In genomic region chr17:71159152-71159567, GRCm38 (mm10) we compare ENCODE assay signal across 10 mouse cellular contexts. TPM values are rescaled to one million over a fixed set of nuclear protein-coding genes. Genes with fewer than 3 reads are reported as not detected.
DNase-seq lines count a peak whose midpoint lies in the region; ATAC-seq and TF ChIP-seq lines count a peak whose summit lies in the region.
"Had no signal": no experiment of that assay in that cellular context is flagged by ENCODE, and none has a peak within 500 bp of the region (broad histone marks: within the 10 kb centered on the region; RNA-seq: fewer than 3 reads in every experiment).

No protein-coding gene starts in this region.

- H3K9ac ChIP-seq in intestine, embryonic 14.5 days (ENCODE audit: low read length) = no peak overlapping the region
- no peak overlapping the region for H3K9ac ChIP-seq in intestine, embryonic 16.5 days (ENCODE audit: low read depth, low read length)
- no peak overlapping the region for H3K9ac ChIP-seq in forebrain, embryonic 11.5 days (ENCODE audit: low read length)
- no peak overlapping the region for H3K9ac ChIP-seq in neural tube, embryonic 15.5 days (replicated peaks)
- H3K9ac ChIP-seq: neural tube, embryonic 13.5 days had no signal

- no peak overlapping the region for H3K4me2 ChIP-seq in intestine, embryonic 14.5 days (ENCODE audit: low read length)
- H3K4me2 ChIP-seq in intestine, embryonic 16.5 days (ENCODE audit: low read depth, low read length) = no peak overlapping the region
- no peak overlapping the region for H3K4me2 ChIP-seq in forebrain, embryonic 11.5 days (ENCODE audit: low read depth, low read length, severe bottlenecking)
- no peak overlapping the region for H3K4me2 ChIP-seq in neural tube, embryonic 15.5 days
- H3K4me2 ChIP-seq: neural tube, embryonic 13.5 days had no signal

- no peaks in the 10 kb centered on the region for H3K9me3 ChIP-seq in intestine, embryonic 14.5 days (ENCODE audit: control insufficient read depth, low read length)
- H3K9me3 ChIP-seq in intestine, embryonic 16.5 days (ENCODE audit: control insufficient read depth, low read length) = no peaks in the 10 kb centered on the region
- H3K9me3 ChIP-seq in forebrain, embryonic 11.5 days (ENCODE audit: control insufficient read depth, low read length) = no peaks in the 10 kb centered on the region
- no peaks in the 10 kb centered on the region for H3K9me3 ChIP-seq in neural tube, embryonic 15.5 days (replicated peaks)
- H3K9me3 ChIP-seq: neural tube, embryonic 13.5 days had no signal

- no peaks in the 10 kb centered on the region for H3K36me3 ChIP-seq in intestine, embryonic 14.5 days (ENCODE audit: control insufficient read depth, insufficient read depth, low read length)
- H3K36me3 ChIP-seq in intestine, embryonic 16.5 days (ENCODE audit: control insufficient read depth, insufficient read depth, low read length) = no peaks in the 10 kb centered on the region
- H3K36me3 ChIP-seq in forebrain, embryonic 11.5 days (ENCODE audit: control insufficient read depth, insufficient read depth, low read length) = no peaks in the 10 kb centered on the region
- no peaks in the 10 kb centered on the region for H3K36me3 ChIP-seq in neural tube, embryonic 15.5 days
- H3K36me3 ChIP-seq: neural tube, embryonic 13.5 days had no signal

- ATAC-seq in intestine, embryonic 14.5 days (replicated peaks; ENCODE audit: low FRiP score, low TSS enrichment, low read depth) = peak; percentile 47; the same call in 1 of the 2 replicates
- ATAC-seq in intestine, embryonic 16.5 days = no peak
- peak; percentile 51 for ATAC-seq in Patski
- ATAC-seq in forebrain, embryonic 11.5 days (replicated peaks; ENCODE audit: low FRiP score) = peak; percentile 27; the same call in 1 of the 2 replicates
- no peak for ATAC-seq in neural tube, embryonic 15.5 days (ENCODE audit: low FRiP score)
- no peak for ATAC-seq in activated CD4-positive, CD25-positive, alpha-beta regulatory T cell, adult 4 months
- ATAC-seq: CD4-positive, CD25-positive, alpha-beta regulatory T cell, adult 4 months had no signal

- no peaks in the 10 kb centered on the region for H3K27me3 ChIP-seq in intestine, embryonic 14.5 days (replicated peaks; ENCODE audit: control insufficient read depth, insufficient read depth, low read length)
- H3K27me3 ChIP-seq in intestine, embryonic 16.5 days (replicated peaks; ENCODE audit: control insufficient read depth, insufficient read depth, low read length) = no peaks in the 10 kb centered on the region
- H3K27me3 ChIP-seq in Patski = no peaks in the 10 kb centered on the region
- no peaks in the 10 kb centered on the region for H3K27me3 ChIP-seq in forebrain, embryonic 11.5 days (ENCODE audit: control insufficient read depth, insufficient read depth, low read length)
- H3K27me3 ChIP-seq in neural tube, embryonic 15.5 days (replicated peaks) = no peaks in the 10 kb centered on the region
- H3K27me3 ChIP-seq: neural tube, embryonic 13.5 days had no signal

- DNase-seq in intestine, embryonic 14.5 days (ENCODE audit: low spot score) = no peak
- DNase-seq in Patski (ENCODE audit: low read depth, low spot score) = no peak
- peak; percentile 65 for DNase-seq in forebrain, embryonic 11.5 days (ENCODE audit: low spot score)
- peak; percentile 82 to 91 for DNase-seq in kidney, postnatal 25 days
- no peak for DNase-seq in thymus, postnatal 25 days

- H3K27ac ChIP-seq in intestine, embryonic 14.5 days (ENCODE audit: low read depth) = peak overlapping the region; percentile 6; the same call in 1 of the 2 replicates
- H3K27ac ChIP-seq in intestine, embryonic 16.5 days (ENCODE audit: low read length) = no peak overlapping the region; the same call in 1 of the 2 replicates
- H3K27ac ChIP-seq in forebrain, embryonic 11.5 days (ENCODE audit: low read depth, low read length) = no peak overlapping the region; the same call in 1 of the 2 replicates
- H3K27ac ChIP-seq in neural tube, embryonic 15.5 days (replicated peaks) = no peak overlapping the region
- H3K27ac ChIP-seq: neural tube, embryonic 13.5 days had no signal

- CTCF ChIA-PET in Patski (lab: Charles Lee) = no interaction called here

- in situ Hi-C loops in Patski (cut with MboI; ENCODE audit: low pct_unique_long_range_greater_than_20kb) = no loop called here

- 9% methylated on average over 4 of the region's 4 CpGs for WGBS in intestine, embryonic 14.5 days
- 11% methylated on average over 4 of the region's 4 CpGs for WGBS in intestine, embryonic 16.5 days
- 5% methylated on average over 4 of the region's 4 CpGs for WGBS in forebrain, embryonic 11.5 days
- WGBS in neural tube, embryonic 15.5 days = 33% methylated on average over 4 of the region's 4 CpGs

- H3K4me3 ChIP-seq in intestine, embryonic 14.5 days (ENCODE audit: low read depth, low read length) = no peak overlapping the region
- H3K4me3 ChIP-seq in intestine, embryonic 16.5 days (ENCODE audit: low read length) = no peak overlapping the region
- no peak overlapping the region for H3K4me3 ChIP-seq in forebrain, embryonic 11.5 days (ENCODE audit: low read depth, low read length)
- H3K4me3 ChIP-seq in neural tube, embryonic 15.5 days (replicated peaks) = no peak overlapping the region
- H3K4me3 ChIP-seq: neural tube, embryonic 13.5 days had no signal

- peaks cover 11% of the 10 kb centered on the region for H3K4me1 ChIP-seq in intestine, embryonic 14.5 days (replicated peaks; ENCODE audit: control insufficient read depth, insufficient read depth, low read length)
- peaks cover 14% of the 10 kb centered on the region; the same call in 1 of the 2 replicates for H3K4me1 ChIP-seq in intestine, embryonic 16.5 days (ENCODE audit: control insufficient read depth, insufficient read depth, low read length)
- peaks cover 6% of the 10 kb centered on the region; the same call in 1 of the 2 replicates for H3K4me1 ChIP-seq in forebrain, embryonic 11.5 days (replicated peaks; ENCODE audit: control insufficient read depth, insufficient read depth, low read length)
- H3K4me1 ChIP-seq in neural tube, embryonic 15.5 days = peaks cover 11% of the 10 kb centered on the region

- TF ChIP-seq CTCF in Patski (IDR thresholded peaks at IDR 0.05) = no peak

- POLR2A ChIA-PET in Patski (lab: Charles Lee) = interaction anchor here (1.0 kb wide), 1 partner anchor 96 kb away, joined by 3 read pairs; no protein-coding TSS in a partner anchor

RNA-seq across cellular contexts. Expression of gene Lpin2, which starts 23.2 kb away (rescaled TPM):
- polyA plus RNA-seq in intestine, embryonic 14.5 days (2014; fragmentation: Nextera tagmentation; extraction: Ambion mirVana) = 27.3 and 31.9 TPM in 2 replicates
- polyA plus RNA-seq in intestine, embryonic 16.5 days (2015; fragmentation: Nextera tagmentation; extraction: Ambion mirVana) = 19.2 and 22.7 TPM in 2 replicates
- 39.0 TPM for polyA plus RNA-seq in Patski (2021)
- 47.5 and 53.5 TPM in 2 replicates for polyA plus RNA-seq in forebrain, embryonic 11.5 days (2014; fragmentation: Nextera tagmentation; extraction: Ambion mirVana)
- 42.3 and 42.6 TPM in 2 replicates for polyA plus RNA-seq in neural tube, embryonic 15.5 days (2015; fragmentation: Nextera tagmentation; extraction: Ambion mirVana)
- polyA plus RNA-seq in activated CD4-positive, CD25-positive, alpha-beta regulatory T cell, adult 4 months (2017; shearing (Covaris generic)) = 10 to 100 TPM; 15.2 to 26.6 TPM

Comparison
In these comparisons a context has a peak if more than half of its experiments do, and no peak if none do; other contexts are left out.
1. ATAC-seq: peak in intestine, embryonic 14.5 days (single experiment), Patski (single experiment) and forebrain, embryonic 11.5 days (single experiment); none in intestine, embryonic 16.5 days (single experiment), neural tube, embryonic 15.5 days (single experiment) and activated CD4-positive, CD25-positive, alpha-beta regulatory T cell, adult 4 months (single experiment).
2. DNase-seq: peak in forebrain, embryonic 11.5 days (single experiment) and kidney, postnatal 25 days (2 of 2); none in intestine, embryonic 14.5 days (single experiment), Patski (single experiment) and thymus, postnatal 25 days (single experiment).